Mouse (Mus musculus): Measurements from ENCODE around the gene Ccdc124.

The Ccdc124 gene

GRCm38 (mm10) chr8:70868559-70869198 is 5.1 kb downstream of the Ccdc124 start:
- DNase-seq, result peak; percentile 43

- no peak for DNase-seq
Observed at GRCm38 (mm10) chr8:70866566-70866965, 7.2 kb downstream of the Ccdc124 start.

- DNase-seq, result no peak
Observed at GRCm38 (mm10) chr8:70866001-70866520, 7.7 kb downstream of the Ccdc124 start.

GRCm38 (mm10) chr8:70865350-70866000 is 8.3 kb downstream of the Ccdc124 start:
- DNase-seq, result peak; percentile 98

- no peak for DNase-seq
Observed at GRCm38 (mm10) chr8:70864712-70865221, 9.0 kb downstream of the Ccdc124 start.

- DNase-seq, result peak; percentile 28
Observed at GRCm38 (mm10) chr8:70863956-70864711, 9.6 kb downstream of the Ccdc124 start.

- DNase-seq, result peak; percentile 21
Observed at GRCm38 (mm10) chr8:70862824-70863641, 10.7 kb downstream of the Ccdc124 start, which contains the start of gene Kcnn1. Gene Kcnn1 (minus strand): TSS chr8:70863258.

GRCm38 (mm10) chr8:70857516-70857915 is 16.2 kb downstream of the Ccdc124 start:
- no peak for DNase-seq

- peak; percentile 77 for DNase-seq
Observed at GRCm38 (mm10) chr8:70856541-70857197, 17.1 kb downstream of the Ccdc124 start.

GRCm38 (mm10) chr8:70856028-70856427 is 17.7 kb downstream of the Ccdc124 start:
- DNase-seq, result no peak

- DNase-seq, result no peak
Observed at GRCm38 (mm10) chr8:70853863-70854262, 19.9 kb downstream of the Ccdc124 start.

- no peak for DNase-seq
Observed at GRCm38 (mm10) chr8:70852595-70853231, 21.0 kb downstream of the Ccdc124 start.

GRCm38 (mm10) chr8:70851837-70852236 is 21.9 kb downstream of the Ccdc124 start:
- no peak for DNase-seq

GRCm38 (mm10) chr8:70850947-70851346 is 22.8 kb downstream of the Ccdc124 start:
- no peak for DNase-seq

GRCm38 (mm10) chr8:70850132-70850845 is 23.4 kb downstream of the Ccdc124 start:
- DNase-seq, result no peak

GRCm38 (mm10) chr8:70849333-70849990 is 24.3 kb downstream of the Ccdc124 start:
- no peak for DNase-seq

- DNase-seq, result no peak
Observed at GRCm38 (mm10) chr8:70846371-70847154, 27.2 kb downstream of the Ccdc124 start.

GRCm38 (mm10) chr8:70845108-70845507 is 28.6 kb downstream of the Ccdc124 start:
- DNase-seq, result no peak

GRCm38 (mm10) chr8:70844523-70844922 is 29.2 kb downstream of the Ccdc124 start:
- peak; percentile 78 for DNase-seq

All from cerebellum, adult 11 months (tissue).